Mouse (Mus musculus) retina, embryonic 14.5 days (tissue): ENCODE results near the gene Dnajb14.
"Not testable (repeated sequence)": the region's sequence is repeated elsewhere in the genome, so short reads cannot be mapped to it uniquely, and the experiment has no call there.

Source experiments
- DNase-seq: peaks from one replicate; pipeline ENCODE4 v3.0.0-alpha.2; 2015; ENCODE audit warnings: low spot score

Gene Dnajb14

GRCm38 (mm10) chr3:137917694-137918171 lies 50.3 kb downstream of the Dnajb14 start:
- DNase-seq: peak; percentile 53

GRCm38 (mm10) chr3:137918172-137918931 lies 50.9 kb downstream of the Dnajb14 start, which contains the start of gene Lamtor3:
Gene Lamtor3, plus strand, starts transcription at chr3:137918506.
- DNase-seq: peak; percentile 84

DNA sequence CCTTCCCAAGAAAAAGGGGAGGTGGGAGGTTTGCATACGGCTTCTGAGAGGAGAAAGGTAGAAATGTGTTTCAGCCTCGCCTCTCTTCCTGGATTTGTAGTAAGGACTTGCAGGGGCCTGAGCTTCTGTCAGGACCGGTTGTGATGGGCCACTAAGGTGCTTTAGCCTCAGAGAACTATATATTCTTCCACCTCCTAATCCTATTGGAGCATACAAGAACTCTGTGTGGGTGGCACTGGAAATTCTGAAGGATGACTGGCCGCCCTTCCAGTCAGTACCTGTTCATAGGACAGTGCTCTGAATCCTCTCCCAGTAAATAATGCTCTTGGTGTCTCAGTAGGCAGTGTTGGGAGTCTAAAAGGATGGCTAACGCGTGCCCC lies 51.4 kb downstream of the Dnajb14 start:
- no peak for DNase-seq

- DNase-seq: no peak
Measured at GRCm38 (mm10) chr3:137919398-137919797, 51.9 kb downstream of the Dnajb14 start.

- no peak for DNase-seq
Measured at GRCm38 (mm10) chr3:137920594-137920993, 53.1 kb downstream of the Dnajb14 start.

DNA sequence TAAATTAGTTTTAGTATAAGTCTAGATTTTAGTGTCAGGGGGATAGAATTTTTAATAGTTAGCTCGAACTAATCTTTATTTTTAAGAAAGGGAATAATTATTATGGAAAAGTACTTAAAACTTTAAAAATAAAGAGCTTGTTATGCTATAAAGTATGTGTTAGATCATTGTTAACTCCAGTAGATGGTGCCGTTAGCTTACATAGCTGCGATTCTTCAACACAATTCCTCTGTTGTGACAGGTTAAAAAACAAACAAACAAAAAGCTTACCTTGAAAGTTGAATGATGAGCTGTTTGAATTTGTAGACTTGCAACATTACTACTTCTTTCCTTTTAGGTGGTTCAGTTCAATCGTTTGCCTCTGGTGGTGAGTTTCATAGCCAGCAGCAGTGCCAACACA lies 59.5 kb downstream of the Dnajb14 start:
- DNase-seq: no peak

- no peak for DNase-seq
Measured at GRCm38 (mm10) chr3:137929940-137930339, 62.5 kb downstream of the Dnajb14 start.

DNA sequence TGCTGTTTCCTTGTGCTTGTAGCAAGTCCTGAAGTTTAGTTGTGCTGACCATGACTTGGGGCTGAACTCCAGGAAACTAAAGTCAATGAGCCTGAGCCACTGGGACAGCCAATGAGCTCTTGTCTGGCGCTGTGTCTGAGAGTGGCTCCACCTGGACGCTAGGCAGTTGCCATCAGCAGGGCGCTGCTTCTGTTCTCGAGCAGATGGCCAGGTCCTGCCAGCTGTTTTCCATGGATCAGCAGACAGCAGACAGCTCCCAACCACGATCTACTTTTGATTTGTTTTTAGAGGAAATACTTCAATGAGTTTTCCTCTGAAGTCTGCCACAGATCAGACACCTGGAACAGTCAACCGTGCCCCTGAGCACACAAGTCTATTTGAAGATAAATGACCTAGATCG lies 65.3 kb downstream of the Dnajb14 start:
- no peak for DNase-seq

DNA sequence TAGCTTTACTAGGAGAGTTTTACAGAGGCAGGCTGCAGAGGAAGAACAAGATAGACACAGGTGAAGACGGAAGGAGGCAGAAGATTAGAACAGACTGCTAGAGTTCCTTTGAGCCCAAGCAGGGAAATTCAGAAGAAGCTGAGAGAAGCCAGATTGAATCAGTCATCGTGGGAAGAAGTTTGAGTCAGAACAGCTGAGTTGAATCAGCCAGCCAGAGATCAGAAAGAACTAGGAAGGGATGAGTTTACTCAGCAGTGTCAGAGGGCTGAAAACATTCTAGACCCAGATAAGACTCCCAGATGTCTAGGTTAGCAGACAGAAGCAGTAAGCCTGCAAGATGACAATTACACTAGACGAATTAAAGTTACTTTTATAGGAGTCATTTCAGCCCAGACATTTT lies 66.5 kb downstream of the Dnajb14 start:
- DNase-seq: no peak

- no peak for DNase-seq
Measured at GRCm38 (mm10) chr3:137935570-137936525, 68.4 kb downstream of the Dnajb14 start.

GRCm38 (mm10) chr3:137936541-137936940 lies 69.1 kb downstream of the Dnajb14 start:
- DNase-seq: peak; percentile 47

DNA sequence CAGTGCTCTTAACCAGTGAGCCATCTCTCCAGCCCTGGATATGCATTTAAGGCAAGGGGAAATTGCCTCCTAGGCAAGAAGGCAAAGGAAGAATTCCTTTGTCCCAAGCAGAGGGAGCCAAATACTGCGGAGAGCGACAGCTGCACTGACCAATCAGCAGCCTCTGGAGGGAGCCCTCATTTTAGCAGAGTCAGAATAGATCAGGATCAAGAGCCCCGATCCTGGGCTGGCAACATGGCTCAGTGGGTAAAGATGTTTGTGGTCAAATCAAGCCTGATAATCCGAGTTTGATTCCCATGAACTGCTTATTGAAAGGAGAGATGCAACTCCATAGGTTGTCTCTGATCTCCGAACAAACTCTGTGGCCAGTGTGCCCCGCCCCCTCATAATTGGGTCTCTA lies 71.1 kb downstream of the Dnajb14 start:
- peak; percentile 77 for DNase-seq

DNA sequence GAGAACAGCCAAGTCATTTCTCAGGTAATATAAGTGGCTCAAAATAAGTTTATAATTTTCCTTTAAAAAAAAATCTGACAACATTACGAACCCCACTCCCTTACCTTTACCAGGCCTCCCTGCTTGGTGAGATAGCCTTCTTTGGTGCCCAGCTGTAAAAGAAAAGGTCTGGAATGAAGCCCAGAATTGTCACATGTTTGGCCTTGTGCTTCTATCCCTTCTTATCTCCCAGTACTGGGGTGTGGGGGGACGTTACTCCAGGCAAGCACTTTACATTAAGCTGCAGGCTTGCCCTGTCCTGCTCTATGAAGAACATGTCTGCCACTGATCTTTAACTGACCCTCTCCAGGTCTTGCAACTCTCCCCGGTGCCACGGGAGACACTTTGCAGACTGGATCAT lies 73.3 kb downstream of the Dnajb14 start:
- no peak for DNase-seq

DNA sequence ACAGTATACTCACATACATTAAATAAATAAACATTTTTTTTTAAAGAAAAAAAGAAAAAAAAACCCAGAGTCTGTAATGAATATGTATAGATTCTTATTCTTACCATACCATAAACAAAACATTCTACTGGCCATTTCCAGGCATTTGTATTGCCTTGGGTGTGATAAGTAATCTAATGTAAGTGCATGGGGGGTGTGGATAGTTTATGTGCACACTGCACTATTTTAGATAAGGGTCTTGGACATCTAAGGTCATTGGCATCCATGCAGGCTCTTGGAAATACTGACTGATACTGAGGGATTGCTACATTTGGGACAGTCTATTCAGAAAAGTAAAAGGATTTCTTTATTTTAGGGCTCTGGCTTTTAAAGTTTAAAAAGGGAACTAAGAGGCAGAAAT lies 74.1 kb downstream of the Dnajb14 start:
- DNase-seq: no peak

DNA sequence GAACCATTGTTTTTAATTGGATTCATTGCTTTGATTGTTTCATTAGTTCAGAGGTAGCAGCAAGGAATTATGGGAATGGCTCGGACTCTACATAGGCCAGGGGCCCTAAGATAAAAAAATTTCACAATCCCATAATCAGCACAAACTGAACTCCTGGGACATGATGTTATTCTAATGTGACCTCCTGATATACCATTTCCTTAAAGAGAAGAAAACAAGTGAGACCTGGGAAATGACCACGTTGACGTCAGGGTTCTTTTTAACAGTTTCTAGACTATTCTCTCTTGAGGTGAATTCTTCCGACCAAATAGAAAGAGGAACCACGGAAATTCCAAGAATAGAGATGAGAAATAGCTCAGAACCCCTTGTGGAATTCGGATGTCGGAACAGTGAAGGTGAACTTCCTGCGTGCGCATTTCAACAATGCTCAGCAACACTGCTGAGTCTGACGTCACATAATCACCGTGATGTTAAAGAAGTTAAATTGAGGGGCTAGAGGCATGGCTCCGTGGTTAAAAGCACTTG lies 74.7 kb downstream of the Dnajb14 start:
- no peak for DNase-seq

DNA sequence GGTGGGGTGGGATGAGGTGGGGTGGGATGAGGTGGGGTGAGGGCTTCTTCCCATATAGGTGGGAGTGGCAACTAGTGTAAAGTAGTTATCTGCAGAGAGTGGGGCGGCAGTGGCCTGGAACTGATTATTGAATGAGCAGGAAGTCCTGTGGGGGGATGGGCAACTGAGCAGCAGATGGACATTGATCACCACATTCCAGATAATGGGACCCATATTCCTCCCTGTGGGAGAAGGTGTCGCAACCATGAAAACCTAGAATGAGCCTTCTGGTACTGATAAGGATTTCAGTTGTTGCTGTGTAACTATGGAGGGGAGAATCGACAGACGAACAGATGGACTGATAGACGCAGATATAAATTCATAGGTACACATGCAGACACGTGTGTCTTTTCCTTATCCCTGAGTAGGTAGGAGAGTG lies 76.3 kb downstream of the Dnajb14 start:
- DNase-seq: no peak

DNA sequence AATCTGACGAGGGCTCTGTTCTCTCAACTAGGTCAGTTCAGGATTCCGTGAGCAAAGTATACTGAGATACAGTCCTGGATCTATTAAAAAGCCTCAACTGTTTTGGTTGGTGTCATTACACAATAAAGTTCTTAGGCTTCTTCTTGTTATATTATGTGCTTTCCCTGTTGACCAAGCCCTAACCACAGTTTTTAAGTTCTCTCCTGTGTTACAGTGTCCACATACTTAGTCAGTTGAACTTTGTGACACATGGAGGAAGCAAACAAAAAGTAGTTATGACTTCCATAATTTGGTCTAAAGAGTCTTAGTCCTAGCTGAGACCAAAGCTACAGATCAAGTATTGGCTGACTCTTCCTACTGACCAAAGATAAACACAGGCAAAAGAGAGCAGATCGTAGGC lies 79.4 kb downstream of the Dnajb14 start:
- no peak for DNase-seq

GRCm38 (mm10) chr3:137947525-137947924 lies 80.0 kb downstream of the Dnajb14 start:
- DNase-seq: no peak

DNA sequence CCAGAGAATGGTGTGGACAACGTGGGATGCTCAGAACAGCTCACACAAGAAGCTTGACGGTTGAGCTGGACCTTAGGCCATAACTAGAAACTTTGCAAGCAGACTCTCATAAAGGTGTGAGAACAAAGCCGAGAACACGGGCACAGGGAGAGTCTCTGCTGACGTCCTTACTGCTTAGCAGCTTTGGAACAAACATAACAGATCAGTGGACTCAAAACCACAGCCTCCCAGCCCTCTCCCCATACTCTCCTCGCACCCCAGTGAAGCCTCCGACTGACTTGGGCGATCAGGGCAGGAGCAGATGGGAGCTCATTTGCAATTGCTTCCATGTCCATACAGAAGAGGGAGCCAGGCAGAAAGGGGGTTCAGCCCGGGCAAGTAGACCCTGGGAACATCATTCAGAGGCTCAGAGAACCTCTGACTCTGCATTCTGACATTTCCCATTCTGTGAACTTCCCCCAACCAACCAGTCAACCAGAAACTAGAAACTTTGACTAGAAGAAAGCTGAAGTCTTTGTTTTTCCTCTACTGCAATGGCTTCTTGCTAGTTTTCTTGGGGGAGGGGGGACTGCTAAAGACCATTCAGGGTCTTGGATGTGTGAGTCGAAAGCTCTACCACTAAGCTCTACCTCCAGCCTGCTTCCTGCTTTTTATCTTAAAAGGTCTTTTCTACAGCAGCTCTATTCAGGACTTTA lies 82.9 kb downstream of the Dnajb14 start:
- no peak for DNase-seq

DNA sequence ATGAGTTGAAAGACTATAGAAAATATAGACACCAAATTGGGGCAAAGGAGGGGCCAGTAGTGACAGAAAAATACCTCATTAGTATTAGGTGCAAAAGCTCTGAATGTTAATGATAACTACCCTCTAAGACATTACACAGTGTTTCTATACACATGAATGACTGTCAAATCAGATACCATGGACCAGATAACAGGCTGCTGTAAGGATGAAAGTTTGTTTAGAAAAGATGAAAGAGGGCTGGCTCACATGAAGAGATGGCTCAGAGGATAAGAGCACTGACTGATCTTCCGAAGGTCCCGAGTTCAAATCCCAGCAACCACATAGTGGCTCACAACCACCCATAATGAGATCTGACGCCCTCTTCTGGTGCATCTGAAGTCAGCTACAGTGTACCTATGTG lies 83.8 kb downstream of the Dnajb14 start:
- DNase-seq: not testable (repeated sequence)

DNA sequence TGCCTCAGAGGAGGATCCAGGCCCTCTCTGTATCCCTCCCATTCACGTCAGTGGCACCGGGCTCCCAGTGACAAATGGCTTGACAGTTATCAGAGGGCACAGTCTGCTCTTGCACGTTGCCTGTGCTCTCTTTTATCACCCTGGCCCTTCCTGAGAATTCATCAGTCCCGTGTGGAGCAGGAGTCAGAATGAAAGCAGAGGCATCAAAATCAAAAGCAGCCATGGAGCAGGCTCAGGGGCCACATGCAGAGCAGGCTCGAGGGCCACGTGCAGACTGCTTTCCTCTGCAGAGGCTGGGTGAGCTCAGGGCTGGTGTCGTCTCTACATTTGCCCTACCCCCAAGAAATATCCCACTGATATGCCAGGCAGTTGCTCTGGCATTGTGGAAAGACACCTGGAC lies 84.3 kb downstream of the Dnajb14 start:
- no peak for DNase-seq
